Mouse (Mus musculus) CD4-positive, CD25-positive, alpha-beta regulatory T cell, adult 4 months (primary cell): ENCODE measurements around the gene 4931428L18Rik. TPM values are rescaled to one million over a fixed set of nuclear protein-coding genes. Genes with fewer than 3 reads are reported as not detected.

ENCODE experiments used
- ATAC-seq: one replicate; pipeline ENCODE4 v1.8.0; 2017
- polyA plus RNA-seq, 2 experiments: library from polyadenylated mRNA; unstranded; fragments of 100-300 nt; shearing (Covaris generic); gene quantifications; one replicate each; pipeline ENCODE4 v1.2.1; 2017

4931428L18Rik gene
- polyA plus RNA-seq, 2 experiments from 2014 or later: not detected

- ATAC-seq: no peak
Measured at GRCm38 (mm10) chr1:31152799-31153426, 69.6 kb downstream of the 4931428L18Rik start.

- no peak for ATAC-seq
Measured at GRCm38 (mm10) chr1:31150546-31150945, 71.9 kb downstream of the 4931428L18Rik start.

- no peak for ATAC-seq
Measured at GRCm38 (mm10) chr1:31149671-31150070, 72.8 kb downstream of the 4931428L18Rik start.

- no peak for ATAC-seq
Measured at GRCm38 (mm10) chr1:31143571-31143970, 78.9 kb downstream of the 4931428L18Rik start.

GRCm38 (mm10) chr1:31142288-31143094, 80.0 kb downstream of the 4931428L18Rik start:
- no peak for ATAC-seq

GRCm38 (mm10) chr1:31138387-31138786, 84.1 kb downstream of the 4931428L18Rik start:
- no peak for ATAC-seq

GRCm38 (mm10) chr1:31113466-31113865, 109.0 kb downstream of the 4931428L18Rik start:
- no peak for ATAC-seq

GRCm38 (mm10) chr1:31107961-31108360, 114.5 kb downstream of the 4931428L18Rik start:
- no peak for ATAC-seq

- ATAC-seq: no peak
Measured at GRCm38 (mm10) chr1:31102863-31103657, 119.4 kb downstream of the 4931428L18Rik start.

- ATAC-seq: no peak
Measured at GRCm38 (mm10) chr1:31102280-31102679, 120.2 kb downstream of the 4931428L18Rik start.

GRCm38 (mm10) chr1:31097208-31097607, 125.3 kb downstream of the 4931428L18Rik start:
- no peak for ATAC-seq

- ATAC-seq: no peak
Measured at GRCm38 (mm10) chr1:31096466-31096793, 126.1 kb downstream of the 4931428L18Rik start.

- ATAC-seq: no peak
Measured at GRCm38 (mm10) chr1:31095706-31096465, 126.6 kb downstream of the 4931428L18Rik start.

GRCm38 (mm10) chr1:31094792-31095191, 127.7 kb downstream of the 4931428L18Rik start:
- ATAC-seq: no peak

GRCm38 (mm10) chr1:31093939-31094338, 128.5 kb downstream of the 4931428L18Rik start:
- no peak for ATAC-seq

GRCm38 (mm10) chr1:31088686-31089085, 133.8 kb downstream of the 4931428L18Rik start:
- ATAC-seq: no peak

GRCm38 (mm10) chr1:31072523-31073370, 149.7 kb downstream of the 4931428L18Rik start:
- ATAC-seq: no peak

- ATAC-seq: no peak
Measured at GRCm38 (mm10) chr1:31071209-31071608, 151.3 kb downstream of the 4931428L18Rik start.

GRCm38 (mm10) chr1:31064817-31065740, 157.4 kb downstream of the 4931428L18Rik start:
- no peak for ATAC-seq

- no peak for ATAC-seq
Measured at GRCm38 (mm10) chr1:31059806-31060205, 162.7 kb downstream of the 4931428L18Rik start.
